Mouse (Mus musculus) T-helper 17 cell (primary cell): ENCODE measurements around the gene Plscr3.

Experiments used
- in situ Hi-C, 2 experiments: fragments of 300-600 bp; cut with MboI, MseI; formaldehyde crosslinking; loops; 1 replicate in 1 of 2; 2 replicates in 1 of 2; pipeline ENCODE4 v1.15.1; 2025; ENCODE audit warnings: high pct_unique_total_duplicates in 2 of 2

Plscr3 gene

DNA sequence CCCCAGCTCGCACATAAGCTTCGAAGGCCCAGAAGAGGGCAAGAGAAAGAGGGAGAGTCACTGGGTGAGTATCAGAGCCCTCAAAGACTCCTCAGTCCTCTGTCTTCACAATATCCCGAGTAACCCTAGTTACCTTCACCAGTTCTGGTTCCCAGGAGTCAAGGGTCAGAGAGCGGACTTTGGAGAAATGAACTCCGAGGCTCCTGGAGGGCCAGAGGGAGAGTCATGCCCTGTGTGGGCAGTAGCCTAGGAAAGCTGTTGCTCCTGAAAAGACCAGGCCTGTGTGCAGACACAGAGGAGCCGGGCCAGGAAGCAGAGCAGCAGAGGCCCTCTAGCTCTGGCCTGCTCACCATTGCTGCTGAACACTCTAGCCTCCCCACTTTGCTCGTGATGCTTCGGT, 38.5 kb downstream of the Plscr3 start:
- in situ Hi-C loops, result loop anchor here in 1 of 2 experiments (5.0 kb wide), 1 partner anchor 63 kb away; the partner anchor contains the start of gene Slc2a4

DNA sequence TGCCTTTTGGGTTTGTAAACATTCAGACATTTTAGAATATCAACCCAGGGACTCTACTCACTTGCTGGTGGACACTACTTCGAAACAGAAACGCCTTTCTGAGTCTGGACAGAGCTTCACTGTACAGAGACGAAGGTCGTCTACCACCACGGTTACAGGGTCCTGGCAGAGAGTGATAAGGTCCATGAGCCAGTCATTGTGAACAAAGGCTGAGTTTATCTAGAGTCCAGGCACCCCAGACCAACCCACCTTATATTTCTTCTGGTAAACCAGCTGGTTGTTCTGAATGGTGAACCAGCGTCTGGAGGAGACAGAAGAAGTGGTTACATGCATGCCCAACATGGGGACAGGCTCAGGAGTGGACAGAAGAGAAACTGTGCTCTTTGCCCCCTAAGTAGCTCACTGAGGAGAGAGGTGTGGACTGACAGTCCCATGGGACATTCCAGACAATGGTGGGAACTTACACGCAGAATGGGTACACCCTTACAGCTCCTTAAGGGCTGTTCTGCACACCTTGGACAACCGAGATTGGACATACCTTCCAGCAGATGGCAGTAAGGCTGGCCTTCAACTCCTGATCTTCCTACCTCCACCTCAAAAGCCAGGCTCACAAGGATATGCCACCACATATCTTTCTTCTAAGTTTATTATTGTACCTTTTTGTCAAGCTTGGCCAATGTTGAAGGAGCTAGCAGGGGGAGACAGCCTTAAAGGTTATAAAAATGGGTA, 40.9 kb downstream of the Plscr3 start:
- in situ Hi-C loops, result no loop called here

DNA sequence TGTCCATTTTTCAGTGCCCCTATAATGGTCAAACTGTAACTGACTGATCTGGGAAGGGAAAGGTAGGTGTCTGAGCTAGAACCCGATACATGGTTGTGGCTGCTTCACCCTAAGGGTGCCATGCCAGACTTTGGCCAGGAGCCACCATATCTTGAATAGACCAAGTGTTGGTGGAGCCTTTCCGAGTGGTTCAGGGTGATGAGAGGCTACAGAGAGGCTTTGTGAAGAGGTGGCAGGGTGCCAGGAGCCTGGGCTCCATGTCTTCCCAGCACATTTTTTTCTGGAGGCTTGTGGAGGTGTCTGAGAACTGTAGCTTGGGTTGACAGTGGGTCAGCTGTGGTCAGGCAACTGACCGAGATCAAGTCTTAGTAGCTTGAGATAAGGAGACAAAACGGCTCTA, 45.3 kb downstream of the Plscr3 start:
- in situ Hi-C loops, result no loop called here

DNA sequence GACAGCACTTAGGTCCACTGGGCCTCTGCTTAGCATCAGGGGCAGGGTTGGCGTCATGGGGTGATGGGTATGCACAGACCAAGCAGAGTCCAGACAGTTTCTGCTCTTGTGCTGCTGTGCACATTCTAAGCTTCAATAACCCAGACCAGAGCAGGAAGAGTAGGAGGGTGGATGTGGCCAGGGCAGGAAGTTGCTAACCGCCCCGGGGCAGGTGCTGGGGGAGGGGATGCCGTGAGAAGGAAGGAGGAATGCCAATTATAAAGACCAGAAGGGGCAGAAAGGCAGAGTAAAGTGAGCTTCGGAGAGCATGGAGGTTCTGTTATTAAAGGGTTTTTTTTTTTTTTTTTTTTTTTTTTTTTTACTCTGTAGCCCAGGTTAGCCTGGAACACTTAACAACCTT, 48.5 kb downstream of the Plscr3 start:
- in situ Hi-C loops, result no loop called here

DNA sequence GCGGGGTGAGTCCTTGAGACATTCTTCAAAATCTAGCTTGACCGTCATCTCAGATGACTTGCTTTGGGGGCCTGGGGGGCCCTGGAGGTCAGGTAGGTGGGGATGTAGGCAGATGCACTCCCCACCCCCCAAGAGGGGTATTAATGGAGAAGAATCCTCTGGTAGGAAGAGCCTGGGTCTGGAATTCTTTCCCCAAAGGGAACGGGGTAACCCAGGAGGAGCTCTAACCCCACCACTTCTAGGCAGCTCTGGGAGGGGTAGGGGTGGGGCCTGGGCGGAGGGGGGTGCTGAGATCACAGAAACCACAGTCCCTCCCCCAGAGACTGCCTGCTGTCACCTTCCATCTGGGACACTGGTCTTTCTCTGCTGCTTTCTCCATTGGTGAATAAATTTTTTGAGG, 49.1 kb downstream of the Plscr3 start, which contains the start of gene Acap1:
TSS of gene Acap1 (minus strand) at position 249 of the 400 bp plus-strand sequence.
- in situ Hi-C loops, result no loop called here

DNA sequence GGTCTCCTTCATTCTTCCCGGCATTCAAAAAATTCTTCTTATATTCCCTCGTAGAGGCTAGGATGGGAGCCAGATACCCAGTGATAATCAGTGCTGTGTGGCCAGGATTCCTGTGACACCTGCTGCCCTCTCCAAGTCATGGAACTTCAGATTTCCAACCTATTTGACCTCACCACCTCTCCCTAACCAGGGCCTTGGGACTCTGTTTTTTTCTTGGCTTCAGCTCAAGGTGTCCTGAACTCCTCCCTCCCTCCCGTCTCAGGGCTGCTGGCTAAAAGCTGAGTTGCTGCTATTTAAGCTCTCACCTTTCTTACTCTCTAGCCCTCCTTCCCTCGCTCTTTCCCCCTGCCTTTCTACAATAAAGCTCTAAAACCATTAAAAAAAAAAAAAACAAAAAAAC, 53.7 kb downstream of the Plscr3 start:
- in situ Hi-C loops, result no loop called here

DNA sequence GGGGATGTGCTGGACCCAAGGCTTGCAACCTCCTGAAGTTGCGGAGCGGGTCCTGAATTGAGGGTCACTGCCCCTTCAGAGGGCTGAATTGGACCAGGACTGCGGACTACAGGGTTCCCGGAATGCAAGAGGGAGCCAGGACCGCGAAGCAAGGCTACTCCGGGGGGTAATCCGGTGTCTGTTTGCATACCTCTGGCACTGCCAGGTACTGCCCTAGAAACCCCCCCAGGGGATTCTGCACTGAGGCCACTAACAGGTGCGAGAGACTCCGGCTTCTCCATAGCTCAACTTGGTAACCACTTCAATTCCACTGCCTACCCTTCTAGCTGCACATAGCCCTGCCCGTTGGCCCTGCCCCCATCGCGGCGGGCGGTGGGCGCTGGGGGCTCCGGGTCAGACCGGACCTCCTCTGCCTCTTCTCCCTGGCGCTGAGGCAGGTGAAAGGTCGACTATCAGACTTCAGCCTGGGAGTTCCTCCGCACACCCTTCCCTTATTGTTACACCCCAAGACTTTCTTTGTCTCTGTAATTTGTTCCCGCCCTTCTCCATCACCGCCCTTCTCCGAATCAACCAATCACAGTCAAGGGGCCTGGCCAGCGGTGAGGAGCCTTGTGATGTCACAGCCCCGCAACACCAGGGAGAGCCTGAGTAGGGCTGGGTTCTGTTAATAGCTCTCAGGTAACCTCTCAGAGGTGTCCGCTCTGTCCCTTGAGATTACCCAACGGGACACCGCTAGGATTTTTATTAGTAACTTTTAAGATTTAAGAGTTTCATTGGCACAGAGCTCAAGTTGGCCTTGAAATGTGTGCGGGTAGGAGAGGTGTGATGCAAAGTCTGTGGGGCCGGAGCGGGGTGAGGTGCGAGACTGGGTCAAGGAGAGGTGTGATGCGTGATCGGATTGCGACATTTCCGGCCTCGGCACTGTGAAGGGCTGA, 54.6 kb downstream of the Plscr3 start, which contains the start of the genes 2810408A11Rik and Neurl4:
TSS of gene 2810408A11Rik (minus strand) at position 517 of the 935 bp plus-strand sequence.
TSS of gene Neurl4 (plus strand) at position 602 of the 935 bp plus-strand sequence.
- in situ Hi-C loops, result no loop called here

DNA sequence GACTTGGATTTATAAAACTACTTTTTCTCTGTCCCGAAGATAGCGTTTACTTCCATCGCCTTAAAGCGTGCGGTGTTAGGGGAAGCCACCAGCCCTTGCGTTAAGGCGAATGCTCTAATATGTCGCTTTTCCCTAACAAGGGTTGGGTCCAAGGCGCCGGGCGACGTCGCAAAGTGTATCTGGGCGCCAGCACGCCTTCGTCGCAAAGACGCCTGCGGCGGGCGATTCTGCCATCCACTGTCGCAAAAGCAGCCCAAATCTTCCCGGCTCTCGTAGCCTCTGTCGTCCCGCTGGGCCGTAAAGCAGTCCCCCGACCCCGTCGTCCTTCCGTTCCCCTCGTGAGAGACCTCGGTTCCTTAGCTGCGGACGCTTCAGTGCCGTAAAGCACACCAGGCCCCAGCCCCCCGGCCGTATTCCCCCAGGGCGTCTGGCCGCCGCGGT, 55.2 kb downstream of the Plscr3 start:
- in situ Hi-C loops, result no loop called here
